Mouse (Mus musculus): ENCODE measurements at regions not wholly inside any gene's neighbourhood (a gene's known extent, or its start where the extent isn't known, plus 50 kb on each side); places are given as distances from the start of the nearest gene placed in this dataset.

DNA sequence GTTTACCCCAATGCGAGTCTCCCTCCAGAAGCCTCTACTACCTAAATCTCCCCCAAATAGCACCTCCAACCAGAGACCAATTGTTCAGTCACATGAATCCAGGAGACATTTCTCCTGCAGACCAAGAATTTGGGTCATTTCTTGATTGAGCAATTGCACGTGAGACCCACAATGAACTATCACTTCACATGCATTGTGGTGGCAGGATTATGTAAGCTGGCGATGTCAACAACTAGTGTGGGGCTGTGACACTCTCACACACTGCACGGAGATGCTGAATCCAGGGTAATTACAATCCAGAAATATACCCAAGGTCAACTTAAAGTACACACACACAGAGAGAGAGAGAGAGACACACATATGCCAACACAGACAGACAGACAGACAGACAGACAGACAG is 148.5 kb upstream of the Dyrk2 start:
- DNase-seq (ENCODE audit: low spot score), result no peak

DNA sequence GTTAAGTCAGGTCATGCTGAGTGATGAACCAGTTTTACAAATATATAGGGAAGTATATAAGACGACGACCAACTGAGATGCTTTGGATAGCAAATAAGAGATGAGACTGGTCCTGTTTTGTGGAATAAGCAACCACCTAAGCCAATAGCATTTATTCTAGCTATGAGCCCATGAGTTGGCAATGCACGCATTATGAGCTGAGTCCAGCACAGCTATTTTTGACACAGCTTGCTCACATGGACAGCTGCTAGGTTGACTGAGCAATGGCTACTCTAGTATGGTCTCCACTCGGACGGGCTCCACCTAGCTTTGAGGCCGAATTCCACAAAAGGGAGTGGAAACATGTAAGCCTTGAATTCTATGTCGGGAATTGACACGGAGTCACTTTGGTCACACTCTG is 146.1 kb upstream of the Dyrk2 start:
- DNase-seq (ENCODE audit: low spot score), result no peak

DNA sequence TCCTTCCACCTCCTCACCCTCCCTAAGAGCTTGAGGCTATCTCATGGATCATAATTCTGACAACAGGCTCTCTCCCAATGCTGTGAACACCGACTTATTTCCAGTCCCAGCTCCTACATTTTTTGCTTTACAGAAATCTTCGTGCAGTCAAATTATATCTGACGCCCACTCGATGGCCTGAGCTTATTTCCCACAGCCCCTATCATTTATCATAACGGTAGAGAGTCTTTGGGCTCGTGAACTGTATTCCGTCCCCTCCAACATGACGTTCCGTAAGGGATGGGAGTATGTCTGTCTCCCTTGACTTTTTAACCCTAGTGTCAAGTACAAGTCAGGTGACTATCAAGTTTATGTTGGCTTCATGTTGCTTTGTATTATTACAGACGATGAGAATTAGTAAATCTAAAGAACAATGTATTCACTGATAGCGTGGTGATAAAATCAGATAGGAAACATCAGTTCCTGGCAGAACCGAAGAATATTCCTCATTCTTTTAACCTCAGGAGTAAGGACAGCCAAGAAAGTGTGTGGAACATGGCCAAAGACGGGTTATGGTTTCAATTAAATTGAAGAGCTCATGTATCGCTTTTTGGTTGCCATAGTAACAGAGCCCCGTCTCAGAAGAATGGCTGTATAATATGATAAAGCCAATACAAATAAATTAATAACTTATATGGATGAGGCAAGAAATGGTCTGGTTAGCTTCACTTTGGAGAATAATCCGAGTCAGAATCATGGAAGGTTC is 145.5 kb upstream of the Dyrk2 start:
- DNase-seq (ENCODE audit: low spot score), result no peak

DNA sequence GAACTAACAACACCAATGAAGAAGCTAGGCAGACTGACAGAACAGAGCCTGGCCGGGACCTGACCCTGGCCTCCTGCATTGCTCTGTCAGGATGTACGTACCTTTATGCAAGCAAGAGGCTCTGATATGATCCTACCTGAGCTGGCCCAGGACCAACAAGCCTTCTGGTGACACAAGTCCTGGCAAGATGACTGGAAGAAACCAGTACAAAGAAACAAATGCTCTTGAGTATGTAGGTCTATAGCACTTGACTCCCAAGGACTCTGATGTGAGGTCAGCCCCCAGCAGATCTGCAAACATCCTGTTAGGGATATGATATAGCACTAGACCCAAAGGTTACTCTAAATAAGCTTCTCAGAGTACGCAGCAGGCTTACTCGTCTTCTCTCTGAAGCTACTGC is 144.7 kb upstream of the Dyrk2 start:
- no peak for DNase-seq (ENCODE audit: low spot score)

DNA sequence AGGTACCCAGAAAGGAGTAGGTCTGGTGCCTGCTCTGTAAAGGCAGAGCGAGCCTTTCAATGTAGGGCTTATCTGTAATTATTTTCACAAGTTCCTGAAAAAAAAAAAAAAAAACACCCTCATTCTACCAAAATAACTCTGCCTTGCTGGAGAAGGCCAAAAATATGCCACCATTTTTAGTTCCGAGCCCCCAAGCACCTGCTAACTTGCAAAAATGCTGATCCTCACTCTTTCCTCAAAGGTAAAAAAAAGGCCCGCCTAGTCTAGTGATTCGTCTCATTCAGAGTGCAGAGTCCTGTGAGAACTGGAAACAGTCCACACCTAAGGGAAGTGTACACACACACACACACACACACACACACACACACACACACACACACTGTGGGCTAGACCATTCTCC is 143.7 kb upstream of the Dyrk2 start:
- no peak for DNase-seq (ENCODE audit: low spot score)

DNA sequence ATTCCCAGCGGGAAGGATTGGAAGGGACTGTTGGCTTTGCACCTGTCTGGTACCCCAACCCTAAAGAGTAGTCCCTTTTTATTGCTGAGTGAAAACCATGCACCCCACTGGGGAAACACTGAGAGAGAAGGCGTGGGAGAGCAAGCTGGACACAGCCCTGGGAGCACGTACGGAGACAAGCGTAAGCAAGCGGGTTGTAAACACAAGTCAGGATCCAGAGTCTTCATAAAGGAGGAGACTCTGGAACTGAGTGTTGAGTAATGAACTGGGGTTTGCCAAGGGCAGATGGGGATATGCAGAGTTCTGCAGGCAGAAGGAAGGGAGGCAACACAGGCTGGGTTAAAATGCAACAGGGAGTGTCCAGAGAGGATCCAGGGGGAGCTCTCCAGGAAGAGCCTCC is 141.5 kb upstream of the Dyrk2 start:
- DNase-seq (ENCODE audit: low spot score), result no peak

DNA sequence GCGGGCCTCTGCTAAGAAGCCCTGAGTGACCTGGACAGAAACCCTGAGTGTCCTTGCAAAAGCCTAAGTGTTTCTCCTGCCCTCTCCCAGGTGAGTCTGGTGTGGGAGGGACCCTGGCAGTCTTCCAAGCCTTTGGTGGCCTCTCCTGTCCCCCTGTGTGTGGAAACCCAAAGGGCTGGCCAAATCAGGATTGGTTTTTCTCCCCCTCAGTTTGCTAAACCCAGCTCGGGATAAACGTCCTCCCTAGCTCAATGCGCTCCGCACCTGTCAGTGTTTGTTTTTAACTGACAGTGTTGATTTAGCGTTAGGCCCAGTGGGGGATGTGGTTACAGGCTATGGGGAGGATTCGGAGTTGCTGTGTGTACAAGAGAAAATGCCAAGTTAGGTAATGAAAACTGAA is 140.9 kb upstream of the Dyrk2 start:
- DNase-seq (ENCODE audit: low spot score), result no peak

DNA sequence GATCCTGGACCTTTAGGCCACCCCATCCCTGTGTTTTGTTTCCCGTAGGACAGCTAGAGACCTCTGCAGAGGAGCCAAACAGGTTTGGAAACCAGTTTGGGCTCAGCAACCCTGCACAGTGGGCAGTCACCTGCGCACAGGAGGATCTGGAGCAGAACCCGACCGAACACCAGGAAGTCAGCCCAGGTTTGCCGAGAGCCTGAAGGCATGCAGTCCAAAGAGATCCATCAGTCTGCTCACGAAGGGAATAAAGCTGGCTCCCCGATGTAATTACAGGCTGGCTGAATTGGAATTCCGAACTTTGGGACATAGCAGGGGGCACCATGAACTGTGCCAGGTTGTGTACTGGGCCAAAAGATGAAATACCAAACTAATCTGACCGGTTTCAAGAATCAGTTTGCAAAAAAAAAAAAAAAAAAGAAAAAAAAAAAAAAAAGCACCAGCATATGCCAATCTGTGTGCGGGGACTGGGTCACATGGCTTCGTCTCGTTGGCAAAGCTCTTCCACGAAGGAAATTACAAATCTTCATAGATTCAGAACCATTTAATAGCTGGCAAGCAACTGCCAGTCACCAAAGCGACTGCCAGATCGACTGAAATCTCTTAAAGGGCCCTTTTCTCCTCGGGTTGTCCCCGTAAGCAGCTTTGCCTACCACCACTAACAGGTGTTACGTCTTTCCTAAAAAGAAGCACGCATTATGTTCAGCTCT is 137.0 kb upstream of the Dyrk2 start:
- no peak for DNase-seq (ENCODE audit: low spot score)

DNA sequence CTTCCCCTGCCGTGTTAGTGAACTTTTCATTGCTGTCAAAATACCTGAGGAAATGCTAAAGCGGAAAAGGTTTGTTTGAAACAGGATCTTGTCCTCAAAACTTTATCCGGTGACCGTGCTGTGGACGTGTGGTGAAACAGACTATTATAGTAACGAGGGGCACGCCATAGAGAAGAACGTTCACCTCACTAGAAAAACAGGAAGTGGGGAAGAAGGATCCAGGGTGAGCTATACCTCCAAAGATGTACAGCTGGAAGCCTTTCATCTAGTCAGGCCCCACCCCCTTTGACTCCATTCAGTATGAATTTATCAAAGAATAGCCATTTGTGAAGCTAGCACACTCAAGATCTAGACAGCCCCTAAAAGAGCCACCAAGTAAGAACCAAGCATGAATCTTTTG is 135.5 kb upstream of the Dyrk2 start:
- DNase-seq (ENCODE audit: low spot score), result no peak

DNA sequence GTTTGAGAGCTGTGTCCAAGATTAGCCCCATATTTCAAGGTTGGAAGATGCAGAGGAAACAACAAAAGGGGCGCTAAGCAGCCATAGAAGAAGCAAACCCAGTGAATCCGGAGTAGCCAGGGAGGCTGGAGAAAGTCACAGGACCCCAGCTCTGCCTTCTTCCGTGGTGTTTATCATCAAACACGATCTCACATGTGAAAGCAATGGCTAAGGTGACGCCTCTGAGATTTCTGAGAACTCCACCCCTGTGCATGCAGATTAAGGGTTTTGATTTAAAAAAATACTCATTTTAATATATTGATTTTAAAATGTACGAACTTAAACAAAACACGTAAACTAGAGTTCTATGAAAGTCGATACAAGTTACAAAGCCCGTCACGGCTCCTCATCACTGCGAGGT is 134.4 kb upstream of the Dyrk2 start:
- no peak for DNase-seq (ENCODE audit: low spot score)

DNA sequence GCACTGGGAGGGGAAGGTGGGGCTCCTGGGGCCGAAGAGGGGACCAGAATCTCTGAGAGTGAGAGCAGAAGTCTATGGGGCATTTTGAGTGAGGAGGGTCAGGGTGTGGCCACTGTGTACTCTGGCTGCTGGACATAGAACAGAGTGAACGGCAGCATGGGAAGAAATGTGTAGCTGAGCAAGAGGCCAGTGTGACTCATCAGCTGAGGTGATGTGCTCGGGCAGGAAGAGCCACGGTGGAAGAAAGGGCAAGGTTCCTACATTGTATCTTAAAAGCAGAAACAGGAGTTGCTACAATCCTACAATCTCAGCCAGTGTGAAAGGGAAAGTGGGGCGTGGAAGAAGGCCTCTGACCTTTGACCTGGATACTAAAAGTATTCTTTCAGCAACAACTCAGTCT is 133.8 kb upstream of the Dyrk2 start:
- DNase-seq (ENCODE audit: low spot score), result no peak

DNA sequence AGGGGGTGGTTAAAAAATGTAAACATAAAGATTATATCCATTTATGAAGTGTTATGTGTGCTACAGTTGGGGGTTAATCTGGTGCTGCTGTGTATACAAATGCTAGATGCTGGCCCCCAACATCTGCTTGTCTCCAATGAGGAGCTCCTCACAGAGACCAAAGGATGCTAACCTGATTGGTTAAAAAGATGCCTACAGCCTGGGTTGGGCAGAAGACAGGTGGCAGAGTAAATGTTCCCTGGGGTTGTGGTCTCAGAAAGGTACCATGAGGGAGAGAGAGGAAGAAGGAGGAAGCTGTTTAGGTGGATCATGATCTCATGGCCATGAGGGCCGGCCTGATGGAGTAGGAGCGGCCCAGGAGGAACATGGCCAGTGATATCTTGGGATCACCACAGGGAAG is 133.0 kb upstream of the Dyrk2 start:
- DNase-seq (ENCODE audit: low spot score), result no peak

DNA sequence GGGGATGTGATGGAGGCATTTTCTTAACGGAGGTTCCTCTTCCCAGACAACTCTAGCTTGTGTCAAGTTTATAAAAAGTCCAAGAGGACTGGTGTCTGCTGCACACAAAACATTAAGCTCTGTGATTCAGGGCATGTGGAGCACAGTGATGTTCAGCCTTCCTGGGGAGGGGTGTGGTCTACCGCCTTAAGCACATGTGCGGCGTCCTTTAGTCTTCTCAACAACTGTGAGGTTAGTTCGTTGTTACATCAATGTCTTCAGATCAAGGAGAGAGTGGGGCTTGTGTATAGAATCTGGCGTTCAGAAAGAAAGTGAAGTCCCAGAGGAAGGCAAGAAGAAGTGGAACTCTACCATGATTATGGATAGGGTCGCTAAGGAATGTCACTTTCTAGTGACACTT is 131.9 kb upstream of the Dyrk2 start:
- no peak for DNase-seq (ENCODE audit: low spot score)

DNA sequence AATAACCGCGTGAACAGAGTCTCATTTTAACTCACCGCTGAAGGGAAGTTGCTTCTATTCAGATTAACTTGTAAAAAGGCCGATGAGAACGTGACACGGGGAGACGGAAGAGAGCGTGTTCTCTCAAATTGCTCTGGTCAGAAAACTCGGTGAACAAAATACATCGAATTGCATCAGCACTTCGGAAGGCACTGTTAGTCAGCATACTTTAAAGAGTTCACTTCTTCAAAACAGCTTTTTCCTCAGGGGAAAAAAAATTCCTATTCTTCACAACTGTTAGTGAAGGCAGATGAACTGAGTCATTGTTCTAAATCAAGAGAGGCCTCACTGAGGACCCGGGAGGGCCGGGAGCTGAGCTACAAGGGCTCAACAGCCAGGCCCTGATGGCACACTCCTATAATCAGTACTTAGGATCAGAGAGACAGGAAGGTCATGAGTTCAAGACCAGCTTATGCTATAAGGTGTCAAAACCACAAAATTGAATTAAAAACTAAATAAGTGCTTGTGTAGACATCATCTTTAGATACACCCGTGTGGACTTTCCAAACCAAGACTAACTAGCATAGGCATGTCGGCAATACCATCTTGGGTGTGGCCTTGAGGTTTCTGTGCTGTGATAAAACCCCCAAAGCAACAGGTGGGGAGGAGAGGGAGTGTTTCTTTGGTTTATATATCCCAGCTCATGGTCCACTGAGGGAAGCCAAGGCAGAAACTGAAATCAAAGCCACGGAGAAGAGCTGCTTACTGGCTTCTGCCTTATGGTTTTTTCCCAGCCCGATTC is 131.2 kb upstream of the Dyrk2 start:
- no peak for DNase-seq (ENCODE audit: low spot score)

DNA sequence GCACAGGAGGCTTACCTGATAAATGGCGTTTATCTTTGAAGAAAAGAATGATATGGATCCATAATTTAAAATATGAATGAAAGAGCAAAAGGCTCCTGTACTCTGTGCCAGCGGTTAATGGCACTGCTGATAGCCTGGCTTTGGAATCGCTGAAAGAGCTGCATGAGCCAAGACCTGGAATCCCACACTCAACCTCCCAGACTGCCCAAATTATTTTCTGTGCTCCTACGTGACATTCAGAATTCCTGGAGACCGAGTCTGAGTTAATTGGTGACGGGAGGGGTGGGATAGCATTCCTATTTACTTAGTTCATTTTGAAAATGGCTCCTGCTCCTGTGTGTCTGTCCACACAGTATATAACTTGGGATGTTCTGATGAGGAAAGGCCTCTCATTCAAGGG is 129.0 kb upstream of the Dyrk2 start:
- no peak for DNase-seq (ENCODE audit: low spot score)

DNA sequence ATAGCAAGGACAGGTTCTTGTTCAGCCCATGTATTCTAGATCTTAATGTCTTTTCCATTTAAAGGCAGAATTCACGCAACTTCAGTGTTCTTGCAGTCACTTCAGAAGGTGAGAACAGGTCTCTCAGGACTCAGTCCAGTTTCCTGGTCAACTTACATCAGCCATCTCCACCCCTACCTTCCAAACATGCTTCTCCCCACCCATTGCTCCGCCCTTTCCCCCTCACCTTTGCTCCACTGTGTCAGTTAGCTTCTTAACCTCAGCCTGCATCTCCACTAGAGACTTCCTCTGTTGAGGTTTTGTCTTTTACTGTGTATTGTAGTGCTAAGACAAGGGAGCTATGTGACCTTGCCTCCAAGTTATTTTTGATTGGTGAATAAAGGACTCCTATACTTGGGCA is 127.0 kb upstream of the Dyrk2 start:
- DNase-seq (ENCODE audit: low spot score), result no peak

DNA sequence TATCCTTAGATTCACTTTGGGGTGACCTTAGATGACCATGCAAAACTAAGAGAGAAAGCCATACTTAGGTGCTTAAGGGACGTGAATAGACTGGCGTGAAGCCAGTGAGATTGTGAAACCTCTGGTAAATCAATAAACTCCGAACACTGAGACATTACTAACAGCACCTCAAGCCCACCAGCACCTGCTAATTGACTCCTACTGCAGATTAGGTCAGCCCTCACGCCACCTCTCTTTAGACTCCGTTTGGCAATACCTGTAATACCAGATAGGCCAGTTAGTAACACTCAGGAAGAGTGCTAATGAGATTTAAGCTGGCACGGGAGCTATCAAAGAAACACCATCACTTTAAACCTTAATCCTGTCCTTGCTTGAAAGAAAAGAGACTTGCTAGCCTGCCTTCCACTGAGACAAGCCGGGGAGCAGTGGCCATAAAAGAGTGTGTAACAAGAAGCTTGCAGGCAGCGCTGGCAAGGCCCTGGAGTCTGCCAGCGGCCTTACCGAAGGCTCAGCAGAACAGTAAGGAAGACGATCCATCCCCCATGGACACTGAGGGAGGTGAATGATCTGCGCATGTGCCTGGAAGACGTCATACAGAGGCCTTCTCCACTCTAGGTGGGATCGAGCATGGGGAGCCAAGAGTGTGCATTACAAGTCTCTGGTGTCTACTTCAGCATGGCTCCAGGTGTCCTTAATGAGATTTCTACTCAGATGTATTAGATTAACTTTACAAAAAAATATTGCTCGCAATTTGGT is 124.0 kb upstream of the Dyrk2 start:
- DNase-seq (ENCODE audit: low spot score), result no peak

DNA sequence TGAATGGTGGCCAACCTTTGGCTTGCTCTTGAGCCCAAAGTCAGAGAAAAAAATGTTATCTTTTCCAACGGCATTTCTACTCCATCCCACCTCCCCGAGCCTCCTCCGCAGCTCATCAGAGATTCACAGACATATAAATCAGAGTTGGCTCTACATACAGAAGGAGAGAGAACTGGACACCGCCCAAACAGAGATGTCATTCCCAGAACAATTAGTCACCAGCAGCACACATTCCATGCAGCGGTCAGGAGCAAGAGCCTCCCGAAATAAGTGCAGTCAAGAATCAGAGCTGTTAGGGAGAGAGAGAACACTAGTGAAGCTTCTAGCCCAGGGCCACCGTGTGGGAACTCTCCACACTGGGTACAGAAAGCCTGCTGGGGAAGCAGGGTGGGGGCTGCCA is 121.2 kb upstream of the Dyrk2 start:
- DNase-seq (ENCODE audit: low spot score), result peak; percentile 23

DNA sequence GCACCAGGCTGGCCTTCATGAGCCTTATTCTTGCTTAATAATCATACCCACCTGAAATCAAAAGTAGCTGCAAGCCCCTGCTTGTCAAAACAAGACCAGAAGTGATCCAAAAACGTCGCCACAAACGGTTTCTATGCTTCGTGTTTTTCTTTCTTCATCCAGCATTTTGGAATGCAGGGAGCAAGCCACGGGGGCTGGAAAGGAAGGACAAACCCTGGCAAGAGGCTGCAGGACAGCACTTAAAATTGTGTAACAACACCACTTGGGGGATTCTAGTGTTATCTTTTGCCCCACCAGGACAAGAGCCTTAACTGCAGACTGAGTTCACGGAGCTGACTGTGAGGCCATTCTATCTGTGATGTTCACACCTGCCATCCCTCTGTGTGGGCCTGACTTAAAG is 120.5 kb upstream of the Dyrk2 start:
- no peak for DNase-seq (ENCODE audit: low spot score)

DNA sequence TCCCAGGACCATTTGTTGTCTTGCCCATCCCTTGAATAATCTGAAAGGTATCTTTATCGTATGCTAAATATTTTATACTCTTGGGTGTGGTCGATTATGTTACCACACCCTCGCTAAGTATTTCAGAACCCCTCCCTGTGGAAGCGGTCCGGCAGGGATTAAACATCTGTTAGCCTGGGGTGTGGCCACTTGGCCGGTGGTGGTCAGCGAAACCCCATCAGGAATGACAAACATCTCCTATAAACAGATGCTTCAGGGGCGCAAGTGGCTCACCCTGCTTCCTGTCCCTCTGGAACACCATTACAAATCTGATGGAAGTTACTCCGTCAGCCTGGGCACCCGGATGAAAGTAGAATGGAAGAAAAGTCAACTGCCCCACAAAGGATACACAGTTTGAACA is 119.8 kb upstream of the Dyrk2 start:
- DNase-seq (ENCODE audit: low spot score), result no peak

DNA sequence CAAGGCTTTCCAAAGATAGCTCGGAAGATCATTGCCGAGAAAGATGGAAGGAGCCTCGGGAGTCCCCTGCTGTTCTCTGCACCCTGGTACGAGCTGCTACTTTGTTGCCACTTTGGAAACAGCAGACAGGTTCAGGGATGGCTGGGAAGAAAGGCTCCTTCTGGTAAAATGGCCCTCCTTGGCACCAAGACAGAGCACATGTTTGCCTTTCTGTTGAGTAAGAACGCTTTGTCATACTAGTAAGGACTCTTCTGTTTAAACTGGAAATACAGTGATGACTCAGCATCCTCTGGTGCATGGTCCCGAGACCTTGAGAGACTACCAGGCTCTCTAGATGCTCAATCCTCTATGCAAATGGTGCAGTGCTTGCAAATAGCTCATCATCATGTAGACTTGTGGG is 118.2 kb upstream of the Dyrk2 start:
- peak; percentile 18 for DNase-seq (ENCODE audit: low spot score)

DNA sequence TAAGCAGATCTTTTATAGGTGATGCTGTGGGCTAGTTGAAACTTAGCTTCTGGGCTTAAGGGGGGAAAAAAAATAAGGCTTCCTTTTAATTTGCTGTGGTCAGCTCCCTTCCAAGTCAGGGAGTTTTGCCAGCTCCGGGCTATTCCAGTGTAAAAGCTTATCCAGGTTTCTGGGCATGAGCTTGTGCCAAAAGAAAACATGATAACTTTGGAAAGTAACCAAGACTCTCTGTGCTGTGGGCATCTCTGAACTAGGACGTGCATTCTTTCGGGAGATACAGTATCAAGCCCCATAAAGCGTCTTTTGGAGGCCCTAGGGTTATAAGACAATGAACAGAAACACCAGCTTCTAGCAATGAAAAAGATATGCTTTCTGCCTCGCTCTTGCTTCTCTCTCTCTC is 114.6 kb upstream of the Dyrk2 start:
- DNase-seq (ENCODE audit: low spot score), result no peak

DNA sequence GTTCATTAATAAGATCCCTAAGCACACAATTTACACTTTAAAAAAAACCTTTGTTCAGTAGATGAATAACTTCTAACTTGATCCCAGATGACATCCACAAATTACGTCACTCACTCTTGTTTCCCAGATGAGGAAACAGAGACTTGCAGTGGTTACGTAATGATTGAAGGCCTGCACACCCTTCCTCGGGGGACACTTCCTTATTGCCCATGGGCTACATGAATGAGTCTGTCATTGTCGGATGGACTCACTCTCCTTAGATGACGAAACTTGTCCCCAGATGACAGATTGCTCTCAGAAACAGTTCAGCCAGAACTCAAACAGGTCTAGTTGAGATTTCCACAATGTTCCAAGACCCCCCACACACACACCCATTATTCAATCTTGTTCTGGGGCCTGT is 111.4 kb upstream of the Dyrk2 start:
- DNase-seq (ENCODE audit: low spot score), result no peak

Measured in layer of hippocampus, adult 11-12 months (tissue).